Mouse (Mus musculus) cerebellum, adult 9-10 months (tissue): Measurements from ENCODE around the gene Xrcc4.

ENCODE experiments used
- DNase-seq: peaks from one replicate; pipeline ENCODE4 v3.0.0; 2022

Xrcc4 gene

GRCm38 (mm10) chr13:89738275-89738674 is 351.1 kb downstream of the Xrcc4 start:
- no peak for DNase-seq

- DNase-seq: no peak
Observed at GRCm38 (mm10) chr13:89735111-89735510, 354.3 kb downstream of the Xrcc4 start.

- DNase-seq: no peak
Observed at GRCm38 (mm10) chr13:89726492-89726891, 362.9 kb downstream of the Xrcc4 start.
